Mouse (Mus musculus) Patski (cell line): Measurements from ENCODE around the gene Plaur. TPM values are rescaled to one million over a fixed set of nuclear protein-coding genes. Genes with fewer than 3 reads are reported as not detected.
A peak's percentile ranks its signal among the peaks of the same experiment; 100 is the strongest.

Source experiments
- ATAC-seq: fragments of 100-300 bp; one replicate; pipeline ENCODE4 v1.8.0; 2021
- CTCF ChIA-PET: fragments of 350-600 bp; sonication (Branson Sonifier 250); formaldehyde crosslinking; loops from one replicate; lab custom pipeline; 2022; ENCODE audit warnings: inconsistent platforms; lab: Charles Lee
- POLR2A ChIA-PET: fragments of 350-600 bp; sonication (Branson Sonifier 250); formaldehyde crosslinking; loops from one replicate; lab custom pipeline; 2022; ENCODE audit warnings: antibody characterized with exemption, inconsistent platforms; lab: Charles Lee
- DNase-seq: peaks from one replicate; pipeline ENCODE4 v3.0.0-alpha.2; 2011; ENCODE audit warnings: low read depth, low spot score
- H3K27me3 ChIP-seq: fragments of 371-371 bp; one replicate; pipeline ENCODE4 v1.5.1; 2021
- CTCF ChIP-seq: fragments of 100-300 bp; IDR thresholded peaks from one replicate; pipeline ENCODE4 v1.5.1; 2021
- in situ Hi-C: fragments of 300-500 bp; cut with MboI; formaldehyde crosslinking; loops from 3 replicates; pipeline ENCODE4 v1.11.1; 2018; ENCODE audit warnings: low pct_unique_long_range_greater_than_20kb, mixed read lengths
- polyA plus RNA-seq: library from polyadenylated mRNA; unstranded; gene quantifications from one replicate; pipeline ENCODE4 v1.2.3, GENCODE M21; 2021

Plaur gene
- polyA plus RNA-seq, 1 experiment from 2014 or later = 87.9 TPM

DNA sequence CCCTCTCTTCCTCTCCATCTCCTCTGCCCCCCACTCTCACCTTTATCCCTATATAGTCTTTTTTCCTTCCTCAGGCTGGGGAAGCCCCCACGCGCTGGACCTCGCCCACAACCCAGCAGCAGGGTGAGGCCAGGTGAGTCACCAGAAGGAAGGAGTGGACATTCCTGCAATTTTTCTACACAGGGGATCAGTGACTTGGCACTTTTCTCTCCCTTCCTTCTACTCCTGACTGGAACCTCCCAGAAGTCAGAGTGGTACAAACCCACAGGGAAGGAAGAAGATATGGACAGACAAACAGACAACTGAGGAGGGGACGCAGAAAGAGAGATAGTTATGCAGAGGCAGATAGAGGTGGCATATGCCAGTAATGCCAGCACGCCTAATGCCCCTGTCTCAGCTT lies 2.8 kb upstream of the Plaur start:
- CTCF ChIA-PET = no interaction called here
- TF ChIP-seq CTCF = no peak
- DNase-seq (no peak), ATAC-seq (no peak)
- POLR2A ChIA-PET = interaction anchor here (0.6 kb wide), 1 partner anchor 15 kb away, joined by 4 read pairs; no protein-coding TSS in a partner anchor
- H3K27me3 ChIP-seq = no peaks in the 10 kb centered on the region
- in situ Hi-C loops = no loop called here

DNA sequence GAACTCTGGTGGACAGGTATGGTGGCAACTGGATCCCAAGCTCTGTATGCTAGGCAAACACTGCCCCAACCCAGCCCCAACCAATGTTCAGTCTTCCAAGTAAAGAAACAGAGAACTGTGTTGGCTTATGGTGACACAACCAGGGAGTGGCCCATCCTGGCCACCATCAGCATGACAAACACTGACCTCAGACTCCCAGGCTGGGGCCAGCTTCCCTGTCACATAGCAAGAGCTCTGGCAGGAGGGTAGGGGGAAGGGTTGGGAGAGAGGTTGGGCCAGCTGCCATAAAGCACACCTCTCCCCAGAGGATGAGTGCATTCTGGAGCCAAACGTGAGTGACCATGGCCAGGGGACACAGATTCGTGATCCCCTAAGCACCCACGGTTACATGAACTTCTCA lies 2.4 kb upstream of the Plaur start:
- H3K27me3 ChIP-seq = no peaks in the 10 kb centered on the region
- ATAC-seq (no peak), DNase-seq (no peak)
- POLR2A ChIA-PET = interaction anchor here (0.6 kb wide), 1 partner anchor 14 kb away, joined by 4 read pairs; no protein-coding TSS in a partner anchor
- no peak for TF ChIP-seq CTCF
- in situ Hi-C loops = no loop called here
- CTCF ChIA-PET = no interaction called here

DNA sequence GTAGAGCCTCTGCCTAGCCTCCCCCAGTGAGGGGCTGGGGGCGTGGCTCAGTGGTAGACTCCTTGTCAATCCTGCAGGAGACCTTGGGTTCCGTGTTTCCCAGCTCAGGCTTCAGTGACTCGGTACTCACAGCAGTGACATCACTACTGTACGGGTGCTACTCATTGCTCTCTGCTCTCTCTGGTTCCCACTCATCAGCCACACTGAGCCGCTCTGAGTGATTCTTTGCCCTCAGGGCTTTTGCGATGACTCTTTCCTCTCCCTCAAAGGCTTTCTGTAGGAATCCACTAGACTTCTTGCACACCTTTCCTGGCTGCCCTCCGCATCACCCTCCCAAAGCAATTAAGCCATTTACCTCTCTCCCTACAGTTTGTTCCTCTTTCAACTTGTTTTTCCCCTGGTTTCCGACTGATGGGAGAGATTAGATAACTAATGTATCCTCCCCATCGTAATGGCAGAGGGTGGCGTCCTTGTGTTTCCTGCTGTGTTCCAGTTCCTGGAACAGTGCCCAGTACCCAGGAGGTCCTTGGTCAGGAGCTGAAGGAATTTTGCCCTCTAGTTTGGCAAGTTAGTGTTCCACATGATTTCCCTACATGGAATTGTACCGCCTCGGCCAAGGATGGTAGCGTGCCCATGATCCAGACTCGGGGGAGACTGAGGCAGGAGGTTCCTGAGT lies 770 bp upstream of the Plaur start:
- no peaks in the 10 kb centered on the region for H3K27me3 ChIP-seq
- ATAC-seq (peak; percentile 79), DNase-seq (peak; percentile 94)
- no peak for TF ChIP-seq CTCF
- in situ Hi-C loops = no loop called here
- CTCF ChIA-PET = interaction anchor here (0.6 to 2.3 kb wide), 4 partner anchors 10 to 20 kb away, joined by 3 to 11 read pairs (median 8); partner anchors contain the start of gene Irgc1
- POLR2A ChIA-PET = interaction anchor here (1.2 to 1.5 kb wide), 2 partner anchors 10 to 11 kb away, joined by 4 to 7 read pairs; no protein-coding TSS in a partner anchor

DNA sequence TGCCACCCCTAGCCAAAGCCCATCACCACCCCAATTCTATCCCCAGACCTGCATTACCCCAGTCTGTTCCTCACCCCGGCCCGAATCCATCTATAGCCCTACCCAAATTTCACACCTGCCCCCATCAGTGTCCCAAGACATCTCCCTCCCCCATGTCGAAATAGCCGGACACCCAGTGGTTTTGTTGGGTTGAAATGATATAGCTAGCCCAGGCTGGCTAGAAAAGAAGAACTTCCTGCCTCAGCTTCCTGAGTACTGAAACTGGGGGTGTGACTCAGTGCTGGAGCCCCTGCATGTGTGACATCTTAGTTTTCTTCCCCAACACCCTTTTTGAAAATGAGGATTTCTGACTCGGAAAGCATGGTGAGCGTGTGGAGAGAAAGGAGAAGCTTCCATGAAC lies 4.6 kb downstream of the Plaur start:
- TF ChIP-seq CTCF = no peak
- no peaks in the 10 kb centered on the region for H3K27me3 ChIP-seq
- ChIA-PET CTCF (interaction anchor here (2.1 kb wide), 1 partner anchor 25 kb away, joined by 12 read pairs; no protein-coding TSS in a partner anchor), POLR2A (interaction anchor here (1.3 kb wide), 1 partner anchor 9 kb away, joined by 4 read pairs; no protein-coding TSS in a partner anchor)
- no peak for ATAC-seq
- in situ Hi-C loops = no loop called here
- DNase-seq = no peak

DNA sequence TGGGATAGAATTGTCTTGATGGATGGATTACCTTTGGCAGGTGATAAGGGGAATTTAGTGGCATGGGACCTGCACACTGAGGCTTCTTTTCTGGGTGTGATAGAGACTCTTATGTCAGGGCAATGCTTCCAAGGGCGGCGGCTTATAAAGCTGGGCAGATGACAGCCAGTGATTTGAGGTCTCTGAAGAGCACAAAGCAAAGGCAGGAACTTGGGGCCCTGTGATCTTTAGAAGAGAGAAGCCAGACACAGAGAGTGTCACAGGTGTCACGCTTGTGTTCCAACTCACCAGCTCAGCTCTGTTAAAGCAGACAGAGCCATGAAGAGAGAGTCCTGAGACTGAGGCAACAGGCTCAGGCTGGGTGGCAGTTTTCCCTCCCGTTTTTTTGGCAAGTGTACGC lies 5.6 kb downstream of the Plaur start:
- ChIA-PET CTCF (interaction anchor here (2.1 kb wide), 1 partner anchor 26 kb away, joined by 12 read pairs; no protein-coding TSS in a partner anchor), POLR2A (interaction anchor here (0.8 kb wide), 1 partner anchor 50 kb away, joined by 3 read pairs; no protein-coding TSS in a partner anchor)
- TF ChIP-seq CTCF = no peak
- no peak for DNase-seq
- in situ Hi-C loops = no loop called here
- ATAC-seq = no peak
- no peaks in the 10 kb centered on the region for H3K27me3 ChIP-seq

DNA sequence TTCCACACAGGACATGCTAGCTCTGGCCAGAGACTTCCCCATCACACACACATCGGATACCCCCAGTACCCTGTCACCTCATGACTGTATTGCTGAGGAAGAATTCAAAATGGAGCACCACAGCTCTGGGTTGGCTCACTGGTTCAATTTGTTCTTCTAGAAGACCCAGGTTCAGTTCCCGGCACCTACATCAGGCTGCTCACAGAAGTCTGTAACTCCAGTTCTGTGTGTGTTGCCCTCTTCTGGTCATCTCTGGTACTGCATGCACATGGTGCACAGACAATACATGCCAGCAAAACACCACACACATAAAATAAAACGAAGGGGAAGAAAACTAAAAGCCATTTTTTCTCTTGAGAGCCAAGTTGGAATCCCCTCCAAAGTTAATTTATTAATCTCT lies 6.8 kb downstream of the Plaur start:
- POLR2A ChIA-PET = no interaction called here
- DNase-seq = no peak

DNA sequence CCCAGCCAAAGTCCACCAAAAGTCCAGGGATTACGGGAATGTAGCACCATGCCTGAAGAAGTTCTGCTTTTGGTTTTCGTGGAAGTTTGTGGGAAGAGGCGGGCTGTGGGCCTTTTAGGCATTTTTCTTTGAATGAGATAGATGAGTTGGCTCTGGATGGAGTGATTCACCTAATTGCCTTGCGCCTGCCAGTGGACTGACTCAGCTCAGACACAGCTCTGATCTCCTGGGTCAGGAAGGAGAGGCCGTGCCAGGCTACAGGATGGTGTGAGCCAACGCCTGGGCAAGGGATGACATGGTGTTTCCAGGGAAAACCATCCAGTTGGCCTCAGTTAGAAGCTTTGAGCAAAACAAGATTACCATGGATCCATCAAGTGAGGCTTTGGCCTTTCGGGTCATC lies 8.1 kb downstream of the Plaur start:
- TF ChIP-seq CTCF = no peak
- DNase-seq (peak; percentile 83), ATAC-seq (peak; percentile 98)
- in situ Hi-C loops = loop anchor here (10.0 kb wide), 1 partner anchor 184 kb away; no protein-coding TSS in a partner anchor
- CTCF ChIA-PET = interaction anchor here (1.3 kb wide), 1 partner anchor 29 kb away, joined by 5 read pairs; no protein-coding TSS in a partner anchor
- POLR2A ChIA-PET = interaction anchor here (0.8 kb wide), 1 partner anchor 27 kb away, joined by 3 read pairs; no protein-coding TSS in a partner anchor
- H3K27me3 ChIP-seq = no peaks in the 10 kb centered on the region

More for the DNA sequence above, 6.8 kb downstream of the Plaur start:
- ATAC-seq = no peak
- H3K27me3 ChIP-seq = no peaks in the 10 kb centered on the region
- CTCF ChIA-PET = no interaction called here
- TF ChIP-seq CTCF = peak; percentile 71
- in situ Hi-C loops = no loop called here

DNA sequence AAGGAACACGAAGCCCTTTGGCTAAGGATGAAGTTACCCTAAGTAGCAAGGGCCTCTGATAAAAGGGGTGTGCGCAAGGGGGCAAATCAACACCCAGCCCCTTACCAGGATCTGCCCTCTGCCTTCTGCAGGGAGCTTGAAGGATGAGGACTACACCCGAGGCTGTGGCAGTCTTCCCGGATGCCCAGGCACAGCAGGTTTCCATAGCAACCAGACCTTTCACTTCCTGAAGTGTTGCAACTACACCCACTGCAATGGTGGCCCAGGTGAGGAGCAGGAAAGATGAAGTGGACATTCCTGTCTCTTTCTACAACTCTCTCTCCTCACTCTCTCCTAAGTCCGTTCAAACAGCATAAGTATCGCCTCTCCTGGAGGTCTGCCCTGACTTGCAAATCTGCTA lies 10.2 kb downstream of the Plaur start:
- H3K27me3 ChIP-seq = no peaks in the 10 kb centered on the region
- ATAC-seq (no peak), DNase-seq (no peak)
- POLR2A ChIA-PET = interaction anchor here (0.6 kb wide), 1 partner anchor 601 kb away, joined by 3 read pairs; no protein-coding TSS in a partner anchor
- TF ChIP-seq CTCF = no peak
- in situ Hi-C loops = loop anchor here (10.0 kb wide), 1 partner anchor 182 kb away; no protein-coding TSS in a partner anchor
- CTCF ChIA-PET = interaction anchor here (1.0 to 4.0 kb wide), 19 partner anchors 8 to 190 kb away, joined by 3 to 42 read pairs (median 5); partner anchors contain the start of genes Cadm4, Irgq and Zfp428

DNA sequence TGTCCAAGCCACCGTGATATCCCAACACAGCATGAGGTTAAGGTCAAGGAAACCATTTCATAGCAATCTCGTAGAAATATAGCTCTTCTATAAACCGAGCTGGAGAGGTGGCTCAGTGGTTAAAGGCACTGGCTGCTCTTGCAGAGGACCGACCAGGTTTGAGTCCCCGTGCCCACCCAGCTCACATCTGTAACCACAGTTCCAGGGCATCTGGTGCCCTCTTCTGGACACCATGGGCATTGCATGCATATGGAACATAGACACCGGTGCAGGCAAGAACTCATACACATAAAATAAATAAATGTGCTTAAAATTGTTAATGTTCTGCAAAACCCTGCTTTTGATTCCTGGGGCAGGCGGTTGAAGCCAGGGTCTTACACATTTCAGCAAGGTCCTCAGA lies 10.7 kb downstream of the Plaur start:
- ATAC-seq (no peak), DNase-seq (no peak)
- H3K27me3 ChIP-seq = no peaks in the 10 kb centered on the region
- ChIA-PET POLR2A (no interaction called here), CTCF (interaction anchor here (0.8 to 4.0 kb wide), 30 partner anchors 9 to 190 kb away, joined by 3 to 42 read pairs (median 5); partner anchors contain the start of genes Cadm4, Irgc1, Irgq and Plaur)
- peak; percentile 74 for TF ChIP-seq CTCF
- in situ Hi-C loops = loop anchor here (10.0 kb wide), 1 partner anchor 182 kb away; no protein-coding TSS in a partner anchor

DNA sequence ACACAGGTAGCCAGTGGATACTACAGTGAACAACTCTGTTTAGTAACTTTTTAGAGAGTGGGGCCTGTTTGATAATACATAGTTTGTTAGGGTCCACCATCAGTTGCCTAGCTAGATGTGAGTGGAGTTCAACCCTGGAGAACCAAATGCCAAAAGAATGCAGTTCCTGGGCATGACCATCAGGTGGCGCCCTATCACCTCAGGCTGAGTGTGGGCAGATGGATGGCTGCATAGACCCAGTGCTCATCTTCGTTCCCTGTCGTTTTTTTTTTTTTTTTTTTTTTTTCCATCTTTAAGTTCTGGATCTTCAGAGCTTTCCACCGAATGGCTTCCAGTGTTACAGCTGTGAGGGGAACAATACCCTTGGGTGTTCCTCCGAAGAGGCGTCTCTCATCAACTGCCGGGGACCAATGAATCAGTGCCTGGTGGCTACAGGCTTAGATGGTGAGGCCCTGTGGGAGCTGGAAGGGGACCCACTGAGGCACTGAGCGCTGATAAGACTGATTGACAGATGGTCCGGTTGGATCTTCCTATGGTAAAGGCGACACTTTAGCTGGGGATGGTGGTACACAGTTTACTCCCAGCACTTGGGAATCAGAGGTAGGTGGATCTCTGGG lies 11.7 kb downstream of the Plaur start:
- H3K27me3 ChIP-seq = no peaks in the 10 kb centered on the region
- peak; percentile 93 for TF ChIP-seq CTCF
- ATAC-seq (no peak), DNase-seq (peak; percentile 38)
- in situ Hi-C loops = loop anchor here (10.0 kb wide), 1 partner anchor 181 kb away; no protein-coding TSS in a partner anchor
- POLR2A ChIA-PET = interaction anchor here (0.6 to 1.6 kb wide), 2 partner anchors 15 to 90 kb away, joined by 4 read pairs; no protein-coding TSS in a partner anchor
- CTCF ChIA-PET = interaction anchor here (0.8 to 4.0 kb wide), 35 partner anchors 8 to 189 kb away, joined by 3 to 42 read pairs (median 5); partner anchors contain the start of genes Cadm4, Irgc1, Irgq and Plaur
